9 mouse cellular contexts compared by ENCODE assay signal in genomic region chr15:99224208-99224911, GRCm38 (mm10). TPM values are rescaled to one million over a fixed set of nuclear protein-coding genes. Genes with fewer than 3 reads are reported as not detected.
DNase-seq lines count a peak whose midpoint lies in the region; ATAC-seq lines count a peak whose summit lies in the region.
"Had no signal": no experiment of that assay in that cellular context is flagged by ENCODE, and none has a peak within 500 bp of the region (broad histone marks: within the 10 kb centered on the region; RNA-seq: fewer than 3 reads in every experiment).

Gene Kcnh3, plus strand, starts transcription at chr15:99224861.

- peaks cover 69% of the 10 kb centered on the region for H3K27me3 ChIP-seq in limb, embryonic 11.5 days (ENCODE audit: control insufficient read depth, insufficient read depth, low read length)
- peaks cover 100% of the 10 kb centered on the region for H3K27me3 ChIP-seq in midbrain, embryonic 13.5 days
- H3K27me3 ChIP-seq in stomach, embryonic 14.5 days (ENCODE audit: control insufficient read depth, insufficient read depth, low read length): peaks cover 46% of the 10 kb centered on the region

- H3K9me3 ChIP-seq in limb, embryonic 11.5 days (ENCODE audit: control insufficient read depth, low read length): no peaks in the 10 kb centered on the region
- H3K9me3 ChIP-seq in midbrain, embryonic 13.5 days: no peaks in the 10 kb centered on the region
- H3K9me3 ChIP-seq in stomach, embryonic 14.5 days (ENCODE audit: control insufficient read depth, low read depth, low read length): no peaks in the 10 kb centered on the region
- H3K9me3 ChIP-seq: G1E had no signal

- intact Hi-C loops in gastrocnemius, postnatal 14 days (cut with DNase I; ENCODE audit: low total_unique reads): no loop called here

- H3K36me3 ChIP-seq in limb, embryonic 11.5 days (ENCODE audit: control insufficient read depth, insufficient read depth, low read length): no peaks in the 10 kb centered on the region
- no peaks in the 10 kb centered on the region for H3K36me3 ChIP-seq in midbrain, embryonic 13.5 days
- no peaks in the 10 kb centered on the region for H3K36me3 ChIP-seq in stomach, embryonic 14.5 days (ENCODE audit: control insufficient read depth, insufficient read depth, low read length)
- H3K36me3 ChIP-seq: G1E had no signal

- DNase-seq in gastrocnemius, postnatal 14 days: peak; percentile 55
- no peak for DNase-seq in gastrocnemius, adult 8-10 months (ENCODE audit: low spot score in 2 of 2)
- DNase-seq in cerebellum, adult 9-10 months: peak; percentile 48
- DNase-seq in frontal cortex, postnatal 36 days (ENCODE audit: low spot score in 2 of 2): peak; percentile 76 to 80
- DNase-seq in kidney, adult 18-20 months: peak; percentile 48
- no peak for DNase-seq in limb, embryonic 11.5 days (ENCODE audit: low spot score)

- peaks cover 30% of the 10 kb centered on the region for H3K4me1 ChIP-seq in limb, embryonic 11.5 days (ENCODE audit: control insufficient read depth, insufficient read depth, low read length)
- peaks cover 39% of the 10 kb centered on the region for H3K4me1 ChIP-seq in midbrain, embryonic 13.5 days (replicated peaks)
- peaks cover 24% of the 10 kb centered on the region; the same call in 1 of the 2 replicates for H3K4me1 ChIP-seq in stomach, embryonic 14.5 days (ENCODE audit: control insufficient read depth, insufficient read depth, low read length)

- no peak within 1 kb of the TSS for H3K27ac ChIP-seq in limb, embryonic 11.5 days (replicated peaks; ENCODE audit: low read depth, low read length)
- no peak within 1 kb of the TSS for H3K27ac ChIP-seq in midbrain, embryonic 13.5 days
- no peak within 1 kb of the TSS for H3K27ac ChIP-seq in stomach, embryonic 14.5 days (ENCODE audit: low read length)

- H3K4me2 ChIP-seq in limb, embryonic 11.5 days (ENCODE audit: low read depth, severe bottlenecking): peak within 1 kb of the TSS; percentile 41
- H3K4me2 ChIP-seq in midbrain, embryonic 13.5 days (replicated peaks): peak within 1 kb of the TSS; percentile 57
- peak within 1 kb of the TSS; percentile 55 for H3K4me2 ChIP-seq in stomach, embryonic 14.5 days (replicated peaks; ENCODE audit: low read depth, low read length)

- H3K4me3 ChIP-seq in limb, embryonic 11.5 days (ENCODE audit: low read depth, low read length): peak within 1 kb of the TSS; percentile 28
- peak within 1 kb of the TSS; percentile 42 for H3K4me3 ChIP-seq in midbrain, embryonic 13.5 days (replicated peaks)
- peak within 1 kb of the TSS; percentile 25 for H3K4me3 ChIP-seq in stomach, embryonic 14.5 days (ENCODE audit: low read depth, low read length)

- no peak for ATAC-seq in limb, embryonic 11.5 days (ENCODE audit: insufficient number of reproducible peaks, low FRiP score, low TSS enrichment, low read depth)
- peak; percentile 49 for ATAC-seq in midbrain, embryonic 13.5 days
- no peak; the same call in 1 of the 2 replicates for ATAC-seq in stomach, embryonic 14.5 days (ENCODE audit: insufficient number of reproducible peaks, insufficient read depth, low FRiP score, low read depth)

- H3K9ac ChIP-seq in limb, embryonic 11.5 days (ENCODE audit: low read length): peak within 1 kb of the TSS; percentile 9; the same call in 1 of the 2 replicates
- peak within 1 kb of the TSS; percentile 46 for H3K9ac ChIP-seq in midbrain, embryonic 13.5 days (replicated peaks)
- no peak within 1 kb of the TSS for H3K9ac ChIP-seq in stomach, embryonic 14.5 days (replicated peaks; ENCODE audit: low read depth, low read length)

- under 1% methylated on average over 64 of the region's 66 CpGs for WGBS in limb, embryonic 11.5 days
- WGBS in midbrain, embryonic 13.5 days: 1% methylated on average over 63 of the region's 66 CpGs
- WGBS in stomach, embryonic 14.5 days: under 1% methylated on average over 58 of the region's 66 CpGs

RNA-seq across cellular contexts. Expression of gene Kcnh3, which starts in this region (rescaled TPM):
- total RNA-seq in gastrocnemius, postnatal 14 days (2021): not detected
- not detected for total RNA-seq in gastrocnemius, adult 8-10 months (2022)
- polyA plus RNA-seq in limb, embryonic 11.5 days (2014; fragmentation: Nextera tagmentation; extraction: Ambion mirVana): 0.07 TPM in 1 of 2 replicates, not detected in the other
- polyA plus RNA-seq in midbrain, embryonic 13.5 days (2015; fragmentation: Nextera tagmentation; extraction: Ambion mirVana): 0.19 and 0.61 TPM in 2 replicates
- polyA plus RNA-seq in stomach, embryonic 14.5 days (2014; fragmentation: Nextera tagmentation; extraction: Ambion mirVana): 0.73 and 1.7 TPM in 2 replicates
- polyA plus RNA-seq: G1E had no signal

Comparison
In these comparisons a context has a peak if more than half of its experiments do, and no peak if none do; other contexts are left out.
1. Peak in DNase-seq in gastrocnemius, postnatal 14 days; RNA of the gene not detected or under 1 TPM.
2. Peak in ATAC-seq, H3K4me3 ChIP-seq, H3K9ac ChIP-seq and H3K4me2 ChIP-seq in midbrain, embryonic 13.5 days; RNA of the gene not detected or under 1 TPM.
3. DNase-seq: peak in cerebellum, adult 9-10 months (single experiment), frontal cortex, postnatal 36 days (2 of 2) and kidney, adult 18-20 months (single experiment); none in gastrocnemius, adult 8-10 months (0 of 2) and limb, embryonic 11.5 days (single experiment).
4. Peak in every context shown above with its lines, with median percentiles within 50 percentile points of each other: H3K4me2 ChIP-seq and H3K4me3 ChIP-seq.